Mouse (Mus musculus) thymus, adult 2 months (tissue): ENCODE measurements around the gene Gas7.

Experiments
- CTCF ChIP-seq: fragments of 200-500 bp; IDR thresholded peaks from 2 replicates; pipeline ENCODE4 v1.5.1; 2012; ENCODE audit warnings: mild to moderate bottlenecking, control low read depth, low read length, moderate library complexity, borderline replicate concordance; ENCODE audit not compliant: control insufficient read depth, poor library complexity, insufficient read depth; ENCODE audit errors: extremely low read depth
- POLR2A ChIP-seq: fragments of 200-500 bp; IDR thresholded peaks from 2 replicates; pipeline ENCODE4 v1.6.1; 2012; ENCODE audit warnings: mild to moderate bottlenecking, low read length, control low read depth, moderate library complexity; ENCODE audit not compliant: control insufficient read depth, poor library complexity, insufficient read depth; ENCODE audit errors: extremely low read depth

- TF ChIP-seq CTCF (no peak), POLR2A (no peak)
Observed at GRCm38 (mm10) chr11:67681871-67682270, 226.6 kb downstream of the Gas7 start.
